Mouse (Mus musculus): ENCODE data around the gene Zfp523. TPM values are rescaled to one million over a fixed set of nuclear protein-coding genes. Genes with fewer than 3 reads are reported as not detected.

Gene Zfp523
- polyA plus RNA-seq, 1 experiment from 2014 or later, result 32.4 TPM

DNA sequence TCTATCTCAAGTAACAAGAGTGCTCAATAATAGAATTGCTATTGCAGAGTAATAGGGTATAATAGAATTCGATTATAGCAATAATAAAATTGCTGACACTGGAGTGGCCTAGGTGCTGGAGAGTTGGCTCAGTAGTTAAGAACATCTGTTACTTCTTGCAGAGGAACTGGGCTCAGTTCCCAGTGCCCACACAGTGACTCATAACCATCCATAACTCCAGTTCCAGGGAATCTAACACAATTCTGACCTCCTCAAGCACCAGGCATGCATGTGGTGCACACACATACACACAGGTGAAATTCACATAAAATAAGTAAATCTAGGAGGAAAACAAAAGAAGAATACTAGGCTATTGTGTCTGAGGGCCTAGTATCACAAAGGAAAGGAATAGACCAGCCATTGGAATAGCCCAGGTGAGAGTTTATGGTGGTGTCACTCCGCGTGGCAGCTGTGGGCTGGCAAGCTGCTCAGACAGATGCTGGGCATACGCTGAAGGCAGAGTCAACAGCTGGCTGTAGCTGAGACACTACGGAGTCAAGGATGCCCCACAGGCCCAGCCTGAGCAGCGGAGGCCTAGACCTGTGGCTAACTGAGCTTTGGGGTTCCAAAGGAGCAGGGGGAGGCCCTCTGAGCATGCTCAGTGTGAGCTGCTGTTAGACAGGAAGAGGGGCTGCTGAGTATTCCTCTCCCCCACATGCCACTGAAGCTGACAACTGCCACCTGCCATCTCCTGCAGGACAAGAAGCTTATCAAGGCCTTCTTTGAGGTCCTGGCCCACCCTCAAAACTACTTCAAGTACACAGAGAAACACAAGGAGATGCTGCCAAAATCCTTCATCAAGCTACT, 6.2 kb upstream of the Zfp523 start:
- Histone ChIP-seq H3K4me3 (no peak overlapping the region), H3K4me1 (peaks cover 29% of the 10 kb centered on the region), H3K27me3 (ENCODE audit: low read depth, poor library complexity, severe bottlenecking) (no peaks in the 10 kb centered on the region), H3K27ac (replicated peaks) (no peak overlapping the region), H3K36me3 (peaks cover 79% of the 10 kb centered on the region), H3K9me3 (replicated peaks) (no peaks in the 10 kb centered on the region)
- DNase-seq (ENCODE audit: low spot score), result no peak
- WGBS, result 91% methylated on average over 6 of the region's 6 CpGs

DNA sequence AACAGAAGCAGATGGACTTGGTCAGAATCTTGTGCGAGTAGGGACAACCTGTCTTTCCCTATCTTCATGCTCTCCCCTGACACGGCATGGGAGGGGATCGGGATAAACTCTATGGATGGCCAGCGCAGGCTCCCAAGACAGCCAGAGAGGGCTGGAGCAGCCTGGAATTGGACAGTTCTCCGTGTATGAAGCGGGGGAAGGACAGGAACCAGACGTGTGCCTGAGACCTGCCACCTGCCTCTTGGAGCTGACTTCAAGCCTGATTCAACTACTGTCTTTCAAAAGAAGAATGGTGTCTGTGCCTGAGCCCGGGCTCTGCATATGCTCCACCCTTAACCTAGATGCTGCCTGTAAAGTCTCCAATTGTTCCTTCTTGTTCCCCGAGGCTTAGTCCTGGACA, 4.2 kb upstream of the Zfp523 start:
- Histone ChIP-seq H3K9me3 (replicated peaks) (no peaks in the 10 kb centered on the region), H3K4me3 (no peak overlapping the region), H3K27ac (replicated peaks) (peak overlapping the region; percentile 18), H3K4me1 (peaks cover 44% of the 10 kb centered on the region), H3K27me3 (ENCODE audit: low read depth, poor library complexity, severe bottlenecking) (no peaks in the 10 kb centered on the region), H3K36me3 (peaks cover 59% of the 10 kb centered on the region)
- no peak for DNase-seq (ENCODE audit: low spot score)
- 80% methylated on average over 9 of the region's 9 CpGs for WGBS

DNA sequence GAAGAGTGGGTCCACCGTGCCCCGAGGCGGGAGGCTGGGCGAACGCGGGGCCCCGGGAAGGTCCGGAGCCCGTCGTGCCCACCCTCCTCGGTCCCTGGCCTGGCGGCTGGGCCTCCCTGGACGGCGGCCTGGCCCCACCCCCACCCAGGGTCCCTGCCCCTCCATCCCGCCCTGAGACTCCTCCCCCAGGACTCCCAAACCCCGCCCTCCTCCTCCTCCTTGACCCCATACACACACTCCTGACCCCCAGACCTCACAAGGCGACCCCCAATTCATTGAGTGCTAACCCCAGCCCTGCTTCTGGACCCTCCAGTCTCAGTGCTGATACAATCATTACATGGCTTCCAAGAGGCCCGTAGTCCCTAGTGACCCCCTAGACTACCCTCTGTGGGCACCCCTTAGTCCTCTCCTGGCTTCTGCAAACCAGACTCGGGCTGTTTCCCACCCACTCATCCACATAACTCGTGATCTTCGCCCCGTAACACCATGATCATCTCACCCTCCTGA, 664 bp downstream of the Zfp523 start:
- 11% methylated on average over 14 of the region's 22 CpGs for WGBS
- Histone ChIP-seq H3K27ac (replicated peaks) (peak overlapping the region; percentile 99), H3K27me3 (ENCODE audit: low read depth, poor library complexity, severe bottlenecking) (no peaks in the 10 kb centered on the region), H3K4me1 (peaks cover 78% of the 10 kb centered on the region), H3K4me3 (peak overlapping the region; percentile 88), H3K36me3 (peaks cover 25% of the 10 kb centered on the region), H3K9me3 (replicated peaks) (no peaks in the 10 kb centered on the region)
- DNase-seq (ENCODE audit: low spot score), result peak; percentile 84

DNA sequence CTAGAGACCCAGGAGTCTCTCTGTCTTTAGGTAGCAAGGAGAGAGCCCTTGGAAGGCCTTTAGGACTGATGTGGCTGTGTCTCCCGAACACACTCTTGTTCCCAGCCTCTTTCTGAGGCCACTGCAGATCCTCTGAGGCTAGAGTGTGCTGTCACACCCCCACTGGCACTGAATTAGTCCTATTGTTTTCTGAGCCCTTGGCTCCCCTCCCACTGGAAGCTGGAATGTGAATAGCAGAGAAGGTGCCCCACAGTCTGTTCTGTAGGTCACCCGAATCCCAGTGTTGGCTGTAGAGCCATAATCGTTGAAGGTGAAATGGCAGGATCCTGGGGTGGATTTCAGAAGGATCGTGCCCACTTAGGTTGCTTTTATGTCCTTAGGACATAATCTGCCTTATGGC, 3.4 kb downstream of the Zfp523 start:
- H3K36me3 ChIP-seq, result peaks cover 24% of the 10 kb centered on the region
- 0 out of 2 replicates have a peak overlapping the region, but pooled peaks have one; percentile 28 for H3K27ac ChIP-seq (replicated peaks)
- no peaks in the 10 kb centered on the region for H3K9me3 ChIP-seq (replicated peaks)
- no peak for DNase-seq (ENCODE audit: low spot score)
- H3K4me1 ChIP-seq, result peaks cover 60% of the 10 kb centered on the region
- 52% methylated on average over 4 of the region's 4 CpGs for WGBS
- H3K4me3 ChIP-seq, result no peak overlapping the region
- no peaks in the 10 kb centered on the region for H3K27me3 ChIP-seq (ENCODE audit: low read depth, poor library complexity, severe bottlenecking)

- Histone ChIP-seq H3K27me3 (ENCODE audit: low read depth, poor library complexity, severe bottlenecking) (no peaks in the 10 kb centered on the region), H3K9me3 (replicated peaks) (no peaks in the 10 kb centered on the region), H3K4me1 (peaks cover 55% of the 10 kb centered on the region), H3K4me3 (no peak overlapping the region), H3K27ac (replicated peaks) (no peak overlapping the region), H3K36me3 (peaks cover 30% of the 10 kb centered on the region)
- no peak for DNase-seq (ENCODE audit: low spot score)
- 88% methylated on average over 15 of the region's 15 CpGs for WGBS
These were observed 4.0 kb downstream of the Zfp523 start for GRCm38 (mm10) chr17:28180783-28181544.

DNA sequence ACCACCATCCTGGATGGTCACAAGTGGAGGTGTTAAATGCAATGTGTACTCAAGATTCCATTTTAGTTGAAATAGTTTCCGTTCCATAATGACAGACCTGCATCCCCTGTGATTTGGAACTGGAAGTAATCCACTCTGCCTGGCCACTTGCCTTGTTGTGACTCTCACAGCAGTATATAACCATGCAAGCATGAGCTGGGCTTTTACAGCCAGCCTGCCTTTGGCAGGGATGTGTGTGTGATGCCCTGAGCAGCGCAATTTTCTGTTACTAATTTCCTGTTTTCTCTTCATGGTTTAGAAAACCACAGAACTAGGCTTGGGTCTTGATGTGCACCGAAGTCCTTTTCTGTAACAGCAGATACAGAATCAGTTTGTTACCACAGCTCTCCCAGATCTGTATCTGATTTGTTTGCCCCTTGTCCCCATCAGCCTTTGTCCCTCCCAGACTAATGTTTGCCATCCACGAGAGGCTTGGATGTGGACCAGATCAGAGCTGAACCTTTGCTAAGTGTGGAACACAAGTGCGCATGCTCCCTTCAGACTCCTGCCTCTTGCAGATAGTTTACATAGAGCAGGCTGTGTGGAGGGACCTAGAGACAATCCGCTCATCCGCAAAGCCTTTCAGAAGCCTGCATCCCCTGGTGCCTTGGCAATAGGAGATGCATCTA, 8.2 kb downstream of the Zfp523 start:
- H3K4me1 ChIP-seq, result peaks cover 19% of the 10 kb centered on the region
- no peak overlapping the region for H3K27ac ChIP-seq (replicated peaks)
- no peak for DNase-seq (ENCODE audit: low spot score)
- 88% methylated on average over 7 of the region's 7 CpGs for WGBS
- H3K36me3 ChIP-seq, result peaks cover 37% of the 10 kb centered on the region
- H3K9me3 ChIP-seq (replicated peaks), result no peaks in the 10 kb centered on the region
- no peaks in the 10 kb centered on the region for H3K27me3 ChIP-seq (ENCODE audit: low read depth, poor library complexity, severe bottlenecking)
- no peak overlapping the region for H3K4me3 ChIP-seq

- H3K9me3 ChIP-seq (replicated peaks), result no peaks in the 10 kb centered on the region
- no peak overlapping the region for H3K27ac ChIP-seq (replicated peaks)
- no peak overlapping the region for H3K4me3 ChIP-seq
- no peaks in the 10 kb centered on the region for H3K27me3 ChIP-seq (ENCODE audit: low read depth, poor library complexity, severe bottlenecking)
- H3K36me3 ChIP-seq, result peaks cover 59% of the 10 kb centered on the region
- H3K4me1 ChIP-seq, result no peaks in the 10 kb centered on the region
- 90% methylated on average over 5 of the region's 5 CpGs for WGBS
- no peak for DNase-seq (ENCODE audit: low spot score)
These were observed 11.4 kb downstream of the Zfp523 start for GRCm38 (mm10) chr17:28188313-28188712.

DNA sequence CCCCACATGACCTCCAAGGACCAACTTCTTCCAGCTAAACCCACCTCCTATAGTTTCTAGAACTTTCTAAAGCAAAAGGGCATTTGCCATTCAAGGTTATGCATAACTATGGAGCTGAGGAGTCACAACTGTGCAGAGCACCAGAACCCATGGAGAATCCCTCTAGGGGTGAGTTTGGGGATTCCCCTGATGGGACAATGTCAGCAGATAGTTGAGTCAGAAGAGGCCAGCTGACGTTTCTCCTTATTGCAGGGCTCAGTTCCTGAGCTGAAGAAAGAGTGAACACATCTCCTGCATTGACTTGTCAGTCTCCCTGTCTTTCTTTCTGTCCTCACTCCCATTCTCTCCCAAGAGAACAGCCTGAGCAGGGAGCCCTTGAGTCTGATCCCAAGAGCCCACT, 15.8 kb downstream of the Zfp523 start:
- H3K36me3 ChIP-seq, result peaks cover 78% of the 10 kb centered on the region
- H3K4me1 ChIP-seq, result peaks cover 6% of the 10 kb centered on the region; the same call in 1 of the 2 replicates
- H3K27ac ChIP-seq (replicated peaks), result no peak overlapping the region
- H3K9me3 ChIP-seq (replicated peaks), result no peaks in the 10 kb centered on the region
- no peak for DNase-seq (ENCODE audit: low spot score)
- no peaks in the 10 kb centered on the region for H3K27me3 ChIP-seq (ENCODE audit: low read depth, poor library complexity, severe bottlenecking)
- WGBS, result 68% methylated on average over 1 of the region's 1 CpGs
- H3K4me3 ChIP-seq, result no peak overlapping the region

DNA sequence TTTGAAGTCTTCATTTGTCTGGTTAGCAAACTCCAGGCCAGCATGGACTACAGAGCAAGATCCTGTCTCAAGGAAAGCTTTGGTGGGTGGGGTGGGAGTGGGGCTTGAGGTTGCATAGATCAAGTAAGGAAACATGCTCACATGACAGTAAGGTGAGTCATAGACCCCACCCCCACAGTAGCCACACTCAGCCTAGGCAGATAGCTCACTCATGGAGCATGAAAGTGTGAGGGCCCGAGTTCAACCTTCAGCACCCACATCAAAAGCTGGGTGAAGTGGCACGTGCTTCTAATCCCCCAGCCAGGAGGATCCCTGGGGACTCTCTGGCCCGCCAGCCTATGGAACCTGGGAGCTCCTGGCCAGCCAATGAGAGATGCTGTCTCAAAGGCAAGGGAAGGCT, 16.6 kb downstream of the Zfp523 start:
- H3K9me3 ChIP-seq (replicated peaks), result no peaks in the 10 kb centered on the region
- H3K36me3 ChIP-seq, result peaks cover 86% of the 10 kb centered on the region
- DNase-seq (ENCODE audit: low spot score), result no peak
- H3K27ac ChIP-seq (replicated peaks), result no peak overlapping the region
- no peak overlapping the region for H3K4me3 ChIP-seq
- 87% methylated on average over 3 of the region's 3 CpGs for WGBS
- H3K27me3 ChIP-seq (ENCODE audit: low read depth, poor library complexity, severe bottlenecking), result no peaks in the 10 kb centered on the region
- H3K4me1 ChIP-seq, result peaks cover 6% of the 10 kb centered on the region; the same call in 1 of the 2 replicates

GRCm38 (mm10) chr17:28195033-28195432, 18.1 kb downstream of the Zfp523 start:
- DNase-seq (ENCODE audit: low spot score), result no peak
- no peak overlapping the region for H3K4me3 ChIP-seq
- peaks cover 6% of the 10 kb centered on the region; the same call in 1 of the 2 replicates for H3K4me1 ChIP-seq
- no peaks in the 10 kb centered on the region for H3K9me3 ChIP-seq (replicated peaks)
- H3K27me3 ChIP-seq (ENCODE audit: low read depth, poor library complexity, severe bottlenecking), result no peaks in the 10 kb centered on the region
- peaks cover 93% of the 10 kb centered on the region for H3K36me3 ChIP-seq
- H3K27ac ChIP-seq (replicated peaks), result no peak overlapping the region
- 94% methylated on average over 10 of the region's 10 CpGs for WGBS

DNA sequence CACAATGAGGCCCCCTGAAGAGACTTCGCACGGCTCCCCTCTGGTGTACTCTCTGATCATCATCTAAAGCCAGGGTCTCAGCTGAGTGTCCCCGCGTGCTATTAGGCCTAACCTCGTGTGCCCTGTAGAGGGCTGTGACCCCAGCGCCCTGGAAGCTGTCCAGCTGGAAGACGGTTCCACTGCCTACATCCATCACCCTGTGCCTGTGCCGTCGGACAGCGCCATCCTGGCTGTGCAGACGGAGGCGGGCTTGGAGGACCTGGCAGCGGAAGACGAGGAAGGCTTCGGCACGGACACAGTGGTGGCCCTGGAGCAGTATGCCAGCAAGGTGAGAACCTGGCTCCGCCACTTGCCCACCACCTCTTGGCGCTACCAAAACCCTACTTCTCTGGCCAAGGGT, 20.7 kb downstream of the Zfp523 start:
- Histone ChIP-seq H3K36me3 (peaks cover 94% of the 10 kb centered on the region), H3K27me3 (ENCODE audit: low read depth, poor library complexity, severe bottlenecking) (no peaks in the 10 kb centered on the region), H3K9me3 (replicated peaks) (no peaks in the 10 kb centered on the region), H3K27ac (replicated peaks) (0 out of 2 replicates have a peak overlapping the region, but pooled peaks have one; percentile 35), H3K4me1 (peaks cover 6% of the 10 kb centered on the region; the same call in 1 of the 2 replicates), H3K4me3 (no peak overlapping the region)
- WGBS, result 83% methylated on average over 18 of the region's 18 CpGs
- no peak for DNase-seq (ENCODE audit: low spot score)

GRCm38 (mm10) chr17:28201982-28202381, 25.1 kb downstream of the Zfp523 start:
- H3K9me3 ChIP-seq (replicated peaks), result no peaks in the 10 kb centered on the region
- WGBS, result 85% methylated on average over 14 of the region's 14 CpGs
- peaks cover 76% of the 10 kb centered on the region for H3K36me3 ChIP-seq
- no peaks in the 10 kb centered on the region for H3K27me3 ChIP-seq (ENCODE audit: low read depth, poor library complexity, severe bottlenecking)
- H3K4me3 ChIP-seq, result no peak overlapping the region
- DNase-seq (ENCODE audit: low spot score), result no peak
- no peak overlapping the region for H3K27ac ChIP-seq (replicated peaks)
- H3K4me1 ChIP-seq, result peaks cover 14% of the 10 kb centered on the region

Data from midbrain, embryonic 10.5 days (tissue).